Mouse (Mus musculus) neural tube, embryonic 13.5 days (tissue): ENCODE measurements around the gene Ms4a3. TPM values are rescaled to one million over a fixed set of nuclear protein-coding genes. Genes with fewer than 3 reads are reported as not detected.

Source experiments
- ATAC-seq: fragments of 200-750 bp; cut with Nextera tagmentation; 2 replicates; pipeline ENCODE4 v1.8.0; 2017; ENCODE audit warnings: low read depth, mild to moderate bottlenecking, moderate TSS enrichment, moderate library complexity
- H3K27ac ChIP-seq: fragments of 300-500 bp; sonication (generic); replicated peaks from 2 replicates; pipeline ENCODE4 v1.5.1; 2015; ENCODE audit warnings: moderate library complexity, mild to moderate bottlenecking, inconsistent platforms
- H3K27me3 ChIP-seq: fragments of 300-500 bp; sonication (generic); 2 replicates; pipeline ENCODE4 v1.6.1; 2015; ENCODE audit warnings: mild to moderate bottlenecking, inconsistent platforms
- H3K36me3 ChIP-seq: fragments of 300-500 bp; sonication (generic); 2 replicates; pipeline ENCODE4 v1.6.1; 2015; ENCODE audit warnings: mild to moderate bottlenecking, inconsistent platforms
- H3K4me1 ChIP-seq: fragments of 300-500 bp; sonication (generic); replicated peaks from 2 replicates; pipeline ENCODE4 v1.6.1; 2015; ENCODE audit warnings: inconsistent platforms
- H3K4me2 ChIP-seq: fragments of 300-500 bp; sonication (generic); 2 replicates; pipeline ENCODE4 v1.6.1; 2015; ENCODE audit warnings: inconsistent platforms, mild to moderate bottlenecking, moderate library complexity
- H3K4me3 ChIP-seq: fragments of 300-500 bp; sonication (generic); 2 replicates; pipeline ENCODE4 v1.5.1; 2015; ENCODE audit warnings: mild to moderate bottlenecking, inconsistent platforms
- H3K9ac ChIP-seq: fragments of 300-500 bp; sonication (generic); 2 replicates; pipeline ENCODE4 v1.6.1; 2015; ENCODE audit warnings: moderate library complexity, mild to moderate bottlenecking, inconsistent platforms
- H3K9me3 ChIP-seq: fragments of 300-500 bp; sonication (generic); 2 replicates; pipeline ENCODE4 v1.6.1; 2016; ENCODE audit warnings: inconsistent platforms
- WGBS: fragments of 180-500 bp; shearing (Covaris S2); methylation state at CpG from one replicate; pipeline ENCODE4 v1.1.7; 2015; 5-methylcytosine and 5-hydroxymethylcytosine counted together
- polyA plus RNA-seq: library from polyadenylated mRNA; unstranded; fragments of >200 nt; fragmentation: Nextera tagmentation; extraction: Ambion mirVana; gene quantifications from 2 replicates; pipeline ENCODE4 v1.2.1, GENCODE M21; 2015

Ms4a3 gene
- polyA plus RNA-seq: 0.18 TPM in 1 of 2 replicates, not detected in the other

DNA sequence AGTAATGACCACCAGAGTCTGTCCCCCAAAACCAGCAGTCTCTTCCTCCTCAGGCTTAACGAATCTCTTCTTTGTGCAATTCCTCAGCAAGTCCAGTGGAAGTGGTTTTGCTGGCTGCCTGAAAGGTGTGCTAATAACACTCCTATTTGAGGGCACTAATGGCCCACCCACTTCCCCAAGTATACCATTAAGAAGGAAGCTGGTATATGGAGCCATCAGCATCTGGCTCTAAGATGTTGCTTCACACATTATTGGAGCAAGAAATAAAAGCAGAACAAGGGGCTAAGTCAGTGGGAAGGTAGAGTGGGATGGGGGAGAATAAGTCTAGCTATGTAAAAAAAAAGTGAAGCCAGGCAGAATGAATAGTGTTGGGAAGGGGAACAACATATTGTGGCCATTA lies at the start of gene Ms4a3:
TSS of gene Ms4a3 (minus strand) at position 120 of the 400 bp plus-strand sequence.
- Histone ChIP-seq H3K27ac (no peak within 1 kb of the TSS), H3K9ac (no peak within 1 kb of the TSS), H3K4me2 (no peak within 1 kb of the TSS), H3K36me3 (no peaks in the 10 kb centered on the region), H3K27me3 (no peaks in the 10 kb centered on the region), H3K4me3 (no peak within 1 kb of the TSS), H3K9me3 (no peaks in the 10 kb centered on the region), H3K4me1 (no peaks in the 10 kb centered on the region)
- WGBS: 63% methylated on average over 1 of the region's 1 CpGs
- ATAC-seq: no peak

DNA sequence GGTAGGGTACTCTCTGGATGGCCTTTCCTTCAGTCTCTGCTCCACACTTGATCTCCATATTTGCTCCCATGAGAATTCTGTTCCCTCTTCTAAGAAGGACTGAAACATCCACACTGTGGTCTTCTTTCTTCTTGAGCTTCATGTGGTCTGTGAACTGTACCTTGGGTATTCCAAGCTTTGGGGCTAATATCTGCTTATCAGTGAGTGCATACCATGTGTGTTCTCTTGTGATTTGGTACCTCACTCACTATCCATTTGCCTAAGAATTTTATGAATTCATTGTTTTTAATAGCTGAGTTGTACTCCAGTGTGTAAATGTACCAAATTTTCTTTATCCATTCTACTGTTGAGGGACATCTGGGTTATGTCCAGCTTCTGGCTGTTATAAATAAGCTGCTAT lies 20.9 kb upstream of the Ms4a3 start:
- Histone ChIP-seq H3K4me2 (no peak overlapping the region), H3K9ac (no peak overlapping the region), H3K9me3 (no peaks in the 10 kb centered on the region), H3K27ac (no peak overlapping the region), H3K4me3 (no peak overlapping the region), H3K27me3 (no peaks in the 10 kb centered on the region), H3K4me1 (no peaks in the 10 kb centered on the region), H3K36me3 (no peaks in the 10 kb centered on the region)
- no peak for ATAC-seq

DNA sequence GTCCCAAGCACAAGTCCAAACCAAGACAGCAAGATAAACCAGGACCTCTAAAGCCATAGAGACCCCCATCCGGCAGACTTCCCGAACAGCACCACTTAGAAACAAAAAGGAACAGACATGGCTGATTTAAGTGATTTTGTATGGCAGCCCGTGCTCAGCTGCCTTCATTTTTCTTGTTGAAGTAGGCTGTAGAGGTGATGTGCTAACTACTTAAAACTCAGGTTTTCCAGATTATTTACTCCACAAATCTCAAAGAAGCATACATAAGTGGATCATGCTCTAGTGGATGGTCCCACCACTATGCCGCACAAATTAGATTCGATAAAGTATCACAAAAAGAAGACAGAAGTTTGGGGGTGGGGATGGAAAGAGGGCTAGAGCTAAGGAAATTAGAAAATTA lies 19.8 kb upstream of the Ms4a3 start, which contains the start of gene Oosp2:
TSS of gene Oosp2 (minus strand) at position 101 of the 400 bp plus-strand sequence.
- Histone ChIP-seq H3K4me3 (no peak within 1 kb of the TSS), H3K36me3 (no peaks in the 10 kb centered on the region), H3K4me1 (no peaks in the 10 kb centered on the region), H3K9ac (no peak within 1 kb of the TSS), H3K27ac (no peak within 1 kb of the TSS), H3K4me2 (no peak within 1 kb of the TSS), H3K27me3 (no peaks in the 10 kb centered on the region), H3K9me3 (no peaks in the 10 kb centered on the region)
- 85% methylated on average over 5 of the region's 5 CpGs for WGBS
- no peak for ATAC-seq

DNA sequence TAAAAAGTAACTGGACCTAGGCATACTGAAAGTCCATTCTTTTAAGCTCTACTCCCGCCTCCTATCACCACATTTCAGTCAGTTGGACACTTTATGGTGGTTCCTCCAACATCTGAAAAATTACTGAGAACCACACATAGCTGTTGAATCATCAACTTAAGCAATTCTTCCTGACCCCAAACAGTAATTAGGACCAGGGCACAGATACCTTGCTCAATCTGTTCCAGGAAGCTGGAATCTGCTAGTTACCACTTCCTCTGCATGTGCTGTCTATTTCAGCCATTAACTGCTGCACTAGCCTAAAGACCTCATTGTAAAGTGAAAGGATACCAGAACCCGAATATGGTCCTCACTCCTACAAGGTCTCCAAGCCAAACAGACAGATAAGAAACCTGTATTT lies 18.5 kb upstream of the Ms4a3 start:
- 77% methylated on average over 2 of the region's 2 CpGs for WGBS
- H3K36me3 ChIP-seq: no peaks in the 10 kb centered on the region
- no peaks in the 10 kb centered on the region for H3K9me3 ChIP-seq
- ATAC-seq: no peak
- no peak overlapping the region for H3K9ac ChIP-seq
- no peaks in the 10 kb centered on the region for H3K4me1 ChIP-seq
- no peaks in the 10 kb centered on the region for H3K27me3 ChIP-seq
- no peak overlapping the region for H3K4me3 ChIP-seq
- H3K4me2 ChIP-seq: no peak overlapping the region
- no peak overlapping the region for H3K27ac ChIP-seq

DNA sequence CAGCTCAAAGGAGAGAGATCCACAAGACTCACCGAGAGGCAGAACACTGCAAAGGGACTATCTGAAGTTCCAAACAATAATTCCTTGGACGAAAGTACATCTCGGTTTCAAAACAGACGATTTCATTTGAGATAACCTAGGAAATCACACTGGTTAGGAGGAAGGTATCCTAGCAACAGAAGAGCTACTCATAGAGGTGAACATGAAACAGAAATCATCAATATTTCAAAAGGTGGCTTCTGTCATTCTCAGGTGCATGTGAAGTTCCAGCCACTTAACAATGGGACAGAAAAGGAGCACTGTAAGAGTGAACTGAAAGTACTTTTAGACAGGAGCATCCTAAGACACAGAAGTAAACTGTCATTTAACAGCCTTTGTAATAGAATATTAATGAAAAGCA lies 8.9 kb upstream of the Ms4a3 start:
- Histone ChIP-seq H3K27me3 (no peaks in the 10 kb centered on the region), H3K4me2 (no peak overlapping the region), H3K9ac (no peak overlapping the region), H3K4me1 (no peaks in the 10 kb centered on the region), H3K9me3 (no peaks in the 10 kb centered on the region), H3K36me3 (no peaks in the 10 kb centered on the region), H3K4me3 (no peak overlapping the region), H3K27ac (no peak overlapping the region)
- WGBS: 86% methylated on average over 4 of the region's 4 CpGs
- no peak for ATAC-seq

DNA sequence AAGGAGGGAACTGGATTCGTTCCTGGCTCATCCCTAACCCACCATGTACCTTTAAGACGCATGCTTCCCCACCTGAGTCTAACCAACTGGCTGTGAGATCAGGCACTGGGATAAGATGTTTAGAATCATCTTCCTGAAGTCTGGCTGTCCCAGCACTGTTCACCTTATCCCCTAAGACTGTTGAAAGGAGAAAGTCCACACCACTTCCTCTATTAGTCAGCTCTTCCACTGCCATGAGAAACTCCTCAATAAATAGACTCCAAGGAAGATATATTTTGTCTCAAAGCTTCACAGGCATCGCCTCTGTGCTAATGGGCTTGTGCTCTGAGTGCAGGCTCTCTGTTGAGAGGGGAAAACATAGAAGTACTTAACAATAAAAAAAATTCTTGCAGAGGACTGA lies 5.5 kb upstream of the Ms4a3 start:
- Histone ChIP-seq H3K27ac (no peak overlapping the region), H3K36me3 (no peaks in the 10 kb centered on the region), H3K4me2 (no peak overlapping the region), H3K9me3 (no peaks in the 10 kb centered on the region), H3K4me3 (no peak overlapping the region), H3K9ac (no peak overlapping the region), H3K4me1 (no peaks in the 10 kb centered on the region), H3K27me3 (no peaks in the 10 kb centered on the region)
- 83% methylated on average over 3 of the region's 3 CpGs for WGBS
- no peak for ATAC-seq

DNA sequence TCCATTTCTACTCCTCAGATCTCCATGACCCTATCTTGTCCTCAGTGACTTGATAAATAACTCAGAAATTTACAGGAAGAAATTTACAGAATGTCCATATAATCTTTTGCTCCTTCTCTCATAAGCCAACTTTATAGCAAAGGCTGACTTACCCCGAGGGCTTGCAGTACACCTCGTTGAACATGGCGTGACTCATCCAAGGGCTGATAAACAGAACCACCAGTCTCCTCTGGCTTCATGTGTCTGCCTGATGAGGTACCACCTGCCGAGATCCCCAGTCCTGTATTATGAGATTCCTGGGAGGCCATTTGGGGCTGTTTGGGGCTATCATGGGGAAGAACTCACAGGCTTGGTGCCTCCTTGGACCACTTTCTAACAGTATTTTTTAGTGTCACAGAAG lies 1.6 kb downstream of the Ms4a3 start:
- Histone ChIP-seq H3K27ac (no peak overlapping the region), H3K36me3 (no peaks in the 10 kb centered on the region), H3K27me3 (no peaks in the 10 kb centered on the region), H3K4me3 (no peak overlapping the region), H3K4me2 (no peak overlapping the region), H3K9me3 (no peaks in the 10 kb centered on the region), H3K9ac (no peak overlapping the region), H3K4me1 (no peaks in the 10 kb centered on the region)
- no peak for ATAC-seq
- WGBS: 85% methylated on average over 4 of the region's 4 CpGs

DNA sequence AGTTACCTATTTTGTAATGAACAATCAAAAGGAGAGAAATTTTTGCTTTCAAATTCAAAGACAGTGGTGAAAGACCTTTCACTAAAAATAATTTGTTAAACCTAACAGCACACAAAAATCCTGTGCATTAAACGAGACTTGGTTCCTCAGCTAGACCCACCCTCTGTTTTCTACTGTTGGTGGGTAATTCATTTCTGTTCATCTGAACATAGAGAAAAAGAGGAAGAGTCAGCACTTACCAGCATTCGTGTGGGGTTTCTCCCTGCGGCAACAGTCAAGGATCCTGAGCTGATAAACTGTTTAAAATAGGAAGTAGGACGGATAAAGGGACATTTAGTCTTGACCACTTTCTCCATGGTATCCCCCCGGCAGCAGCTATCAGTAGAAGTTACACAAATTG lies 5.1 kb downstream of the Ms4a3 start:
- Histone ChIP-seq H3K4me1 (no peaks in the 10 kb centered on the region), H3K27me3 (no peaks in the 10 kb centered on the region), H3K9me3 (no peaks in the 10 kb centered on the region), H3K9ac (no peak overlapping the region), H3K4me2 (no peak overlapping the region), H3K27ac (no peak overlapping the region), H3K4me3 (no peak overlapping the region), H3K36me3 (no peaks in the 10 kb centered on the region)
- no peak for ATAC-seq
- WGBS: 84% methylated on average over 5 of the region's 5 CpGs

DNA sequence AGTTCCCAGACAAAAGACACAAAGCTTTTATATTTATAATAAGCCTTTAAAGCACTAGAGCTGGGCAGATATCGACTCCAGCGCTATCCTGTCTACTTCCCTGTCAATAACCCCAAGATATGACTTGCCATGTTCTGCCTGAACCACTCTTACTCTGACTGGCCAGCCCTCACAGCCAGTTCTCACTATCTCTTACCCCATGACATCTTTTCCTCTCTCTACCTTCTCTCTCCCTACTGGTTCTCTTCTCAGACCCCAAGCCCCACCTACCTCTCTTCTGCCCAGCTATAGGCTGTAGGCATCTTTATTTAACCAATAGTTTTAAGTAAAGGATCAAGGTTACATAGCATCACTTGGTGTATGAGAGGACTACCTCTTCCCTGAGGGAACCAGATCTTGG lies 6.3 kb downstream of the Ms4a3 start:
- Histone ChIP-seq H3K27me3 (no peaks in the 10 kb centered on the region), H3K4me2 (no peak overlapping the region), H3K9me3 (no peaks in the 10 kb centered on the region), H3K36me3 (no peaks in the 10 kb centered on the region), H3K9ac (no peak overlapping the region), H3K4me1 (no peaks in the 10 kb centered on the region), H3K4me3 (no peak overlapping the region), H3K27ac (no peak overlapping the region)
- 93% methylated on average over 2 of the region's 2 CpGs for WGBS
- no peak for ATAC-seq

DNA sequence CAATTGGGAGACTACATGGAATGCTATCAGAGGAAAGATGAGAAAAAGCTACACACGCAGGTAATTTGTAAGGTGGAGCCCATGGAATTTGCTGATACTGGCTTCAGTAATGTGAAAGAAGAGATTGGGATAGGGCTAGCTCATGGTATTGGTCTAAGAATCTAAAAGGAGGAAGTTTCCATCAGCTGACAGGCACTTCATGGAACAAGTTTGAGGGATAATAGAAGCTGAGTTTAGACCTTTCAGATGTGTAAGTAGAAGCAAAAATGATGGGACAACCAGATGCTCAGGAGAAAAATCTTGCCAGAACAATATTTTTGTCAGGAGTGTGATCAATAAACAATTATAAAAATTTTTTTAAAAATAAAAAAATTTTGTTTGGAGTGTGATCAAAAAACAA lies 6.9 kb downstream of the Ms4a3 start:
- ATAC-seq: no peak
- no peak overlapping the region for H3K27ac ChIP-seq
- H3K9ac ChIP-seq: no peak overlapping the region
- H3K27me3 ChIP-seq: no peaks in the 10 kb centered on the region
- no peak overlapping the region for H3K4me2 ChIP-seq
- H3K4me1 ChIP-seq: no peaks in the 10 kb centered on the region
- no peaks in the 10 kb centered on the region for H3K9me3 ChIP-seq
- H3K36me3 ChIP-seq: no peaks in the 10 kb centered on the region
- H3K4me3 ChIP-seq: no peak overlapping the region
- 98% methylated on average over 1 of the region's 1 CpGs for WGBS

DNA sequence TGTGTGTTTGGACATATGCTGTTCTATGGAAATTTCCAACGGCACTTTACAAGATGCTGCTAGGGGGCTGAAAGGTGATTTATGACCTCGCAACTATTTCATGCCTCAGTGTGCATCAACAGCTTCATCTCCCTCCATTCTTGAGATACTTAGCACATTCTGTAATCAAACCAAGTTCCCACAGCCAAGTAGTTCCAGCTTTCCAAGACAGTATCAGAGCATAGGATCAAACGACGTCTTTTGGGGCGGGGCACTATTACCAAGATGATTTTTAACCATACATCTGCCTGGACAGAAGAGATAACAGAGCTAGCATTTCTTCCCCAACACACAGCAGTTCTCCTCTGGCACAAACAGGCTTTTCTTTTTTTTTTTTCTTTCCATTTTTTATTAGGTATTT lies 15.4 kb downstream of the Ms4a3 start:
- H3K4me1 ChIP-seq: 0 out of 2 replicates have a peak, but pooled peaks cover 4% of the 10 kb centered on the region
- no peak overlapping the region for H3K27ac ChIP-seq
- H3K36me3 ChIP-seq: no peaks in the 10 kb centered on the region
- H3K9me3 ChIP-seq: no peaks in the 10 kb centered on the region
- no peak for ATAC-seq
- WGBS: 65% methylated on average over 5 of the region's 5 CpGs
- H3K4me3 ChIP-seq: no peak overlapping the region
- no peak overlapping the region for H3K9ac ChIP-seq
- H3K27me3 ChIP-seq: no peaks in the 10 kb centered on the region
- H3K4me2 ChIP-seq: no peak overlapping the region

DNA sequence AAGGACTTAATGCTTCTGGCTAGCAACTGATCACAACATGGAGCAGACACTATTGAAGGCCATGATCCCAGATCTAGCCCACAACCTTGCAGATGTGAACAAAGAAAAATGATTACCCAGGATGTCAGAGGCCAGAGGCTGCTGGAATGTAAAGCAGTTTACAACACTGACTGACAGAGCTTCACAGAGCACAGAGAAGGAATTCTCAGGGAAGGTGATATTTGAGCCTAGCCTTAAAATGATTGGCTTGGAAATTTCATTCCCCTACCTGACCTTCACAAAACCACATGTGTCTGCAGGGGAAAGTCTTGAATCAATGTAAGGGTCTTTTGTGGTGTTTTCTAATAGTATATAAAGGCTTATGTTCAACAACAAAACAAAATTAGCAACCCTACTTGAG lies 15.9 kb downstream of the Ms4a3 start:
- Histone ChIP-seq H3K9me3 (no peaks in the 10 kb centered on the region), H3K4me3 (no peak overlapping the region), H3K9ac (no peak overlapping the region), H3K27me3 (no peaks in the 10 kb centered on the region), H3K36me3 (no peaks in the 10 kb centered on the region), H3K4me2 (no peak overlapping the region), H3K4me1 (0 out of 2 replicates have a peak, but pooled peaks cover 4% of the 10 kb centered on the region), H3K27ac (no peak overlapping the region)
- no peak for ATAC-seq

DNA sequence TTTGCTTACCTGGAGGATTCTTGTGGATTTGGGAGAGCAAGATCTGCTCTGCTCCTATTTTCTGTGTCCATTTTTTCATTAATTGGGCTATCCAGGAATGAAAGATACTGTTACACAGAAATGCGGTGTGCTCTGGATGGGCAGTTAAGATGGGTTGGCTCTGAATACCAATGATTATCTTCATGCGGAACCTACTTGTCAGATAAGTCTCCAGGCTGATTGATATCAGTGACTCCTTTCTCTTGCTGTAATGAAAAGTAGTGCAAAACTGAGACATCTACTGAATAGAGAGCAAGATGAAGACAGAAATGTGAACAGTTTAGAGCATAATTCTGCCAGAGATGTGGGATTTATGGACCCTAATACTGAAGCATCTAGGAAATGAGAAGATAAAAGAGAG lies 17.1 kb downstream of the Ms4a3 start, which contains the start of gene Ms4a2:
TSS of gene Ms4a2 (minus strand) at position 169 of the 400 bp plus-strand sequence.
- H3K27ac ChIP-seq: no peak within 1 kb of the TSS
- H3K9me3 ChIP-seq: no peaks in the 10 kb centered on the region
- H3K27me3 ChIP-seq: no peaks in the 10 kb centered on the region
- H3K36me3 ChIP-seq: no peaks in the 10 kb centered on the region
- no peak within 1 kb of the TSS for H3K4me2 ChIP-seq
- no peak within 1 kb of the TSS for H3K4me3 ChIP-seq
- H3K9ac ChIP-seq: no peak within 1 kb of the TSS
- WGBS: 76% methylated on average over 2 of the region's 2 CpGs
- 0 out of 2 replicates have a peak, but pooled peaks cover 4% of the 10 kb centered on the region for H3K4me1 ChIP-seq
- no peak for ATAC-seq
